Mouse (Mus musculus): ENCODE data around the gene Cela1.

Cela1 gene

DNA sequence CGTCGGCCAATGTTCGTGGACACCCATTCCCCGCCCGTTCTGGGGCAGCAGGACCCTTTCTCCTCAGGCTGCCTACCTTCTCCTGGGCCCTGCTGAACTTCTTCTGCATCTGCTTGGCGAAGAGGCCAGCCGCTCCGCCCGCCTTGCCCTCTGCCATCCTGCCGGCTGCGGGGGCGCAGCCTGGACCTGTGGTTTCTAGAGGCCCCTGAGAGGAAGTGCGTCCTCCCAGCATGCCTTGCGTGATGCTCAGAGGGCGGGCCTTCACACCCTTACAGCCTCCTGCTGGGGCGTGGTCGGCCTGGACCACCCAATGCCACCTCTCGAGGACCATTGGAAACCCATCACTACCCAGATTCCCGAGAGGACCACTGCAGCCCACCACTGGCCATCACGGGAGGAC is 18.4 kb downstream of the Cela1 start, which contains the start of gene Bin2:
Bin2 (minus strand) TSS at position 217 of the 400 bp plus-strand sequence.
- DNase-seq (ENCODE audit: low spot score) = peak; percentile 72

DNA sequence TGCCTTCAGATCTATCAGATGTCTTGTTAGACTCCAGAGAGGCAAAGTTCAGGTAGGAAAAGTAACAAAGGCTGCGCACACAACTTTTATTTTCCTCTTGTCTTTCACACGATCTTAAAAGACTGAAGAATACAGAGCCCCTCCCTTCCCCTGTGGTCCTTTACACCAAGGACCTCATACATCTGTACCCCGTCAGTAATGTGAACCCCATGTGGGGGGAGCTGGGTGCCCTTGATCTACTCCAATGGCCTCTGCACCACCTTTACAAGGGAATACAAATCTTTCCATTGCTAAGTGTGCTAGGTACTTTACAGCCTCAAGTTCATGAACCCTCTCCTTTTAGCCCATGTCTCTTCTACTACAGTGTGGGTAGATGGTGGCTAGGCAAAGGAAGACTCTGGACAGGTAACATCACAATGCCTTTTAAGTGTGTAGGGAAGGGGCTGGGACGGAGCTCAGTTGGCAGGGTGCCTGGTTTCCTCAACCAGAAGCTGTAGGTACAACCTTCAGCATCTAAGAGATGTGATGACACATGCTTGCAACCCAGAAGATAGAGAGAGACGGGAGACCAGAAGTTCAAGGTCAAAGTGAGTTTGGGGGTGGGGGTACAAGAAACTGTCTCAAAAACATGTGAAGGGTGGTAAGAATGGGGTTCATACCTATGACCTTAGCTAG is 19.7 kb downstream of the Cela1 start:
- DNase-seq (ENCODE audit: low spot score) = no peak

DNA sequence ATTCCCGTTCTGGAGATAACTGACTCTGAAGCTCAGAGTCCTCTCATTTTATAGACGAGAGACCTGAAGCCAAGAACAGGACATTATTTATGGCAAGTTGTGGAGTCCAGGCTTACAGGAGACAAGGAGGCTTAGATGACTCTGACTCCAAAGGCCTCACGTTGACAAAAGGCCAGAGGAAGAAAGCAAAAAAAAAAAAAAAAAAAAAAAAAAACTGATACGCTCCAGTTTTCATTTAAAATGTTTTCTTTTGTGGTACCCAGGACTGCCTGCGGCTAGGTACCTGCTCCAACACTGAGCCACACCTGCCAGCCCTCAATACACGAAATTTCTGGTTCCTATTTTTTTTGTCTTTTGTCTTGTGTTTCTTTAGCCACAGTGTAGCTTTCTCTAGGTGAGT is 20.3 kb downstream of the Cela1 start:
- no peak for DNase-seq (ENCODE audit: low spot score)

DNA sequence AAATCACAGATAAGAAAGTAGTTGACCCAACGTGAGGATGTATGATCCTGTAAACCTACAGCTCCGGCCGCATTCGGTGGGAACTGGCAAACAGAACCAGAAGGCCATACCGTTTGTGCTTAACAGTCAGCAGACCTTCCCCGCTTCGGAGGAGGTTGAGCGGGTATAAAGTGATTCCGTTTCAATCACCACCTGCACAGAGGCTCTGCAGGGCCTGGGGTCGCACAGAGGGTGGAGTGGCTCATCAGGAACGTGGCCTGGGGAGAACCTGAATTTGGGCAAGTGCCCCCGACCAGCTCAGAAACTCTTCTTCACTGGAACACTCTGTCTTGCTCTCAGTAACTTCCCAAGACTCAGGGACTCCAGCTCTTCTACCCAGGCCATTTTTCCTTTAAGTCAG is 20.9 kb downstream of the Cela1 start:
- no peak for DNase-seq (ENCODE audit: low spot score)

DNA sequence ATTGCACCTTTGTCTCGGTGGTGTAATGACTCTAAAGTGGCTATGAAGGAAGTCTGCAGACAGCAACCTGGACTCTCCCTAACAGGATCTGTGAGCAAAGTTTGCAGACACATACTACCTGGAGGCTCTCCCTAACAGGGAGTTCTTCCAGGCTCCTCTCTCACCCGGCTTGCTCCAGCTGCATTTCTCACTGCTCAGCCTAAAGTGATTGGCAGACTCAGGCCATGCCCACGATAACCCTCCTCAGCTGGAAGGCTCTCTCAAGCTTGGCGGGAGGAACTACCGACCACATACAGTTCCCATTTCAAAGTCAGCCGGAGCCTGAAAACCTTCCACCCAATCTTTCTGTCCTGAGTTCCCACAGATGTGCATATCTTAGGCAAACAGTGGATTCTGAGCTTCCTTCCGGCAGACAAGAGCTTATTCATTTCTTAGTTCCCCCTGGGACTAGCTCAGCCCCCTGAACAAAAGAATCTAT is 21.5 kb downstream of the Cela1 start:
- DNase-seq (ENCODE audit: low spot score) = peak; percentile 39

DNA sequence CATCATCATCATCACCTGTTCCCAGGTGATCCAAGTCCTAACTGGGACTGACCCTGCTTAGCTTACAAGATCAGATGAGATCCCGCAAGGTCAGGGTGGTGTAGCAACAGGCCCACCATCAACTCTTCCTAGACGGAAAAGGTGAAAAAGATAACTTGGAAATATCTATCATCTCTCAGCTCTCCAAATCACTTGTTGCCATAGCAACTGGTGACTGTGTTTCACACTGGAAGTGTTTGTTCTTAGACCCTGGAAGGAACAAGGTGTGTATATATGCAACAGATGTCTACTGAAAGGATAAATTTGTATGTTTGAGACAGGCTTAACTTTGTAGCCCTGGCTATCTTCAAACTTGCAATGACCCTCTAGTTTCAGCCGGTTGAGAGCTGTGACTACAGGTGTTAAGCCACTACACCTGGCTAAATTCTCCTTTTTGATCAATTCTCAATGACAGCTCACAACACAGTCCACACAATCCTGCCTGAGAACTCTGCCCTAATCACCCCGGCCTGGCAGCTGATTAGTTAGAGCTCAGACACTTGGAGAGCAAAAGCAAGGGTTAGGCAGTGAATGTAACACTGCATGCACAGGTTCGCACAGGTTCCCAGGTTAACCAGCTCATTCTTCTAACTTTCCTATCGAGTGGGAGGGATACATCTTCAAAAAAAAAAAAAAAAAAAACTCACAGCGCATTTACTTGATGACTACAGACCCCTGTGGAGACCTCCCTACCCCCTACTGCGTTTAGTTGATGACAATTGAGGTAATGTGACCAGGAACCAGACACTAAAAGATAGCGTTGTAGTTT is 22.1 kb downstream of the Cela1 start:
- no peak for DNase-seq (ENCODE audit: low spot score)

DNA sequence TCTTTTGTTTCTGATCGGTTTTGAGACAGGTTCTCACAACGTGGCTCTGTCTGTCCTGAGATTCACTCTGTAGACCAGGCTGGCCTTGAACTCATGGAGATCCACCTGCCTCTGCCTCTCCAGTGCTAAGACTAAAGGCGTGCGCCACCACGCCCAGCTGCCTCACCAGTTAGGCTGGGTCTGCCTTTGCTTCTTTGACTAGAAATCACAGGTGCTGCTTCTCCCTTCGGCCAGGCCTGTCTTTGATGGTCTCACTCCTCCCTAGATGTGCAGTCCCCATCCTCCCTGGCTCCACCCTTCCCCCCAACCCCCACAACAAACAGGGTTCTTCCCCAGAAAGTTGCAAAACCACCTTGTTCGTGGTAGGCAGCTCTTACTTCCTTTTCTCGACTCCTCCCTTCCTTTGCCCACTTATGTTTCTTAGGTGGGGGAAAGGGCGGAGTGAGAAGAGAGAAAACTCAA is 22.9 kb downstream of the Cela1 start:
- DNase-seq (ENCODE audit: low spot score) = peak; percentile 78

DNA sequence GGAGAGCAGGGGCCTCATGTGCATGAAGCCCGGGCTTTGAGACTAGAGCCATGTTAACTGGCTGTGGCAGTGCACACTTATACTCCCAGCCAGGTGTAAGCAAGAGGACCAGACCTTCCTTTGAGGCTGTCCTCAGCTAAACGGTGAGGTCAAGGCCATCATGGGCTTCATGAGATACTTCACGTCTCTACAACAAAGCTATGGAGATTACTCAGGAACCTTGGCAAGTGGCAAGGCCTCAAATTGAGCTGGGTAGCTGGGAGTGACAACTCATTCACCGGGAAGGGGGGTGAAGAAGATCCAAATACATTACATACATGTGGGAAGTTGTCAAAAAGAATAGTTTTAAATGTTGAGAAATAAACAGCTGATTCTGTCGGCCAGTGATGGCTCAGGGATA is 26.9 kb downstream of the Cela1 start:
- no peak for DNase-seq (ENCODE audit: low spot score)

DNA sequence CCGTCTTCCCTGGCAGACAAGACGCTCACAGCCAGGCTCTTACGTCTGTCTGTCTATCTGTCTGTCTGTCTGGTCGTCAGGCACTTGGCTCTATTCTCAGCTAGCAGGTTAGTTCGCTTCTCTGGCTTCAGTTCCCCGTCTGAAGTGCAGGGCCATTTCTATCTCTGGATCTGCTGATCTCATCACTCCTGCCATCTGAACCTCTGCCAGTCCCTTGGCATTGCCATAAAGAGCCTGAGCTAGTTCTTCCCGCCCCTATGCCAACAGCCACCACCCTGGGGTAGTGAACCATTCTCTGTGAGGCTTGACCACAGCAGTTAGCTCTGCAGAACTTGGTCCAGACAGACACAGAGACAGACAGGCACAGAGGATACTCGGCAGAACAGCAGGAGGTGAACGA is 27.4 kb downstream of the Cela1 start:
- DNase-seq (ENCODE audit: low spot score) = no peak

DNA sequence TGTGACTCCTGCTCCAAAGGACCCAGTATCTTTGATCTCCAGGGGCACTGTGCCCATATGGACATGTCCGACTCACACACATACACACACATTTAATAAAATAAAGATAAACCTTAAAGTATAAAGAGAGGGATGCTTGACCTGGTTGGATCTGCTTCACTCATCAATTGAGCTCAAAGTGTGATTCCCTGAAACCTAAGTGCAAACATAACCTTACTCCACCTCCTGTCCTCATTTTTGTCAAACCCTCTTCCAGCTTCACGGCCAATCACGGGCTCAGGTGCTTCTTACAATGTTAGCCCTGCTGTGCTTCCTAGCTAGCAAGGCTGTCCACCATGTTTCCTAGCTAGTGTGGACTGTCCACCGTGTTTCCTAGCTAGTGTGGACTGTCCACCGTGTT is 32.5 kb downstream of the Cela1 start:
- DNase-seq (ENCODE audit: low spot score) = no peak

DNA sequence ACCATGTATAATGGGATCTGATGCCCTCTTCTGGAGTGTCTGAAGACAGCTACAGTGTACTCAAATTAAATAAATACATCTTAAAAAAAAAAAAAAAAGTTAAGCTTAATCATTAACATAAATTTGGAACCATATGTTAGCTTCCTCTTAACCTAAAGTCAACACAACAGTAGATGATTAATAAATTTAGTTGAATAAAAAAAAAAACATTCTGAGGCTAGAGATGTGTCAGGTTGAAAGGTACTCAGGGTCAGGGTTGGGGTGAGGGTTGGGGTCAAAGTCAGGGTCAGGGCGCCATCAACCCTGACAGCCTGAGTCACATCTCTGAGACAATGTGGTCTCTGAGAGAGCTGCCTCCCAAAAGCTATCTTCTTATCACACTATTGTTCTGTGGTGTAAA is 33.5 kb downstream of the Cela1 start:
- DNase-seq (ENCODE audit: low spot score) = no peak

DNA sequence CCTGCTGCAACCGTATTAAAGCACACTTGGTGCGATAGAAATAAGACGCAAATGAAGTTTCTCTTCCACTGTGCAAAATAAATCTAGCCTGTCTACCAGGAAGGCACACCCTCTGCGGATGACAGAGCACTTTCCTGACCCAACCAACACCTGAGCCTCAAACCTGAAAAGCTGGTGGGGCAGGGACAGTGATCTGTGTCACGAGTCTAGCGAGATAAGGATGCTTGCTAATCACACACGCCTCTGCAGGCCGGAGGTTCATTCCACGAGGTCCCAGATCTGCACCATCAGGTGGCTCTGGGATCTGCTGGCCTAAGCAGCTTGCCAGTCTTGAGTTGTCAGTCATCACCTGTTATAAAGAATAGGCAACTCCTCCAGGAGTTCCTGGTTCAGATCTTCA is 36.1 kb downstream of the Cela1 start:
- DNase-seq (ENCODE audit: low spot score) = no peak

DNA sequence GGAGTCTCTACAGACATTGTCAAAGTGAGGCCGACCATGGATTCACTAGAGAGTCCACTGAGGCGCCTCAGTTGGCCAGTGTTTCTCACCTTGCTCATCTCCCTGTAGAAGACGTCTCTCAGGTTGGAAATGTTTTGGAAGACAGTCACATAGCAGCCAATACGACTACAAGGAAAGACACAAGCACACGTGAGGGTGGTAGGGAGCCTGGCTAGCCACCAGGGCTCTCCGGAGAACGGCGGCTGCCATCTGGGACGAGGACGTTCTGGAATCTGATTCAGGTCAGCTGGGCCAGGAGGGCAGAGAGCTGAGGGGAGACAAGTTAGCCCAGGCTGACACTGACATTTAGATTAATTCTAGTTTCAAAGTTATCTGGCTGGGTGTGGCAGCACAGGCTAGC is 37.6 kb downstream of the Cela1 start:
- no peak for DNase-seq (ENCODE audit: low spot score)

DNA sequence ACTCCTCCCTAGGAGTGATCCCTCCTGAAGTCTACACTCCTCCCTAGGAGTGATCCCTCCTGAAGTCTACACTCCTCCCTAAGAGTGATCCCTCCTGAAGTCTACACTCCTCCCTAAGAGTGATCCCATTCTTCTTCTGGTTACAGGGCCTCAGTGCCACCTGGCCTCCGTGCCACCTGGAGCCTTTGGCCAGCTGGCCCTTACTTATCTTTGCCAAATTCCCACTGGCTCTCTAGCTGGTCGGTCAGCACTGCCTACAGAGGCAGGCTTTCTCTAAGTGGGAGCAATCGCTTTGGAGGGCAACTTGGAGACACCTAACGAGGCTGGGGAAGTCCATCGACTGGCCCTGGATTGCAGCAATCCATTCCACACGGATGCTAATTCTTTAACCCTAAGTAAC is 41.6 kb downstream of the Cela1 start:
- DNase-seq (ENCODE audit: low spot score) = no peak

DNA sequence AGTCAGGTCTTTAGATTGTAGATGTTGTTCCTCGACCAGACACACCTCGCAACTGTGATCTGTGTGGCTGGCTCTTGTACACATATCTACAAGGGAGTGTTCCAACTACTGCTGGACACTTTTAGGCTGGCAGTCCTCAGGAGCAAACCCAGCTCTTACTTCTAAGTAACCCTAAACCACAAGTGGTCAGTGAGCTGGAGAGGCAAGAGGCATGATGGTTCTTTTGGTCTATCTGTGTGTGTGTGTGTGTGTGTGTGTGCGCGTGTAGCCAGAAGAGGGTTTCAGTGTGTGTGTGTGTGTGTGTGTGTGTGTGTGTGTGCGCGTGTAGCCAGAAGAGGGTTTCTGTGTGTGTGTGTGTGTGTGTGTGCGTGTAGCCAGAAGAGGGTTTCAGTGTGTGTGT is 45.3 kb downstream of the Cela1 start:
- no peak for DNase-seq (ENCODE audit: low spot score)

DNA sequence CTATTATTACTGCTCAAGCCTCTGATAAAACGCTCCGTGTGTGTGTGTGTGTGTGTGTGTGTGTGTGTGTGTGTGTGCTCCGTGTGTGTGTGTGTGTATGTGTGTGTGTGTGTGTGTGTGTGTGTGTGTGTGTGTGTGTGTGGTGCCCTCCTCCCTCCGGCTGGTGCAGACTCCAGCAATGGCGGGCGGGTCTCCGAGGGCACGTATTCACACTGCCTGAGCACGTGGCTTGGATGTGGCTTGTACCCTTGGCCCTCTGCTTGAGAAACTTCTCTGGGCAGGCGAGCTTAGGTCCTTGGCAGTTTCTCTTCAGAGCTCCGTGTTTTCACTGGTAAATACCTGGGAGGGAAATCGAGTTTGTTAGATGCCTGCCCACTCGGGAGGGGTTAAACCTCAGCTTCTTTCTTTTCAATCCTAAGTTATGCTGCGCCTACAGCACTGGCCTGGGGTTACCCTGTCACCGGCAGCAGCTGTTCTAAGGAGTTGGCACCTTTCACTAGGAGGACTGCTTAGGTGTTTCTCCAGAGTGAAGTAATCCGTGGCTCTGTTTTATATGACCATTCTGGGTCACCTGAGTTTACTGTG is 46.4 kb downstream of the Cela1 start:
- DNase-seq (ENCODE audit: low spot score) = no peak

DNA sequence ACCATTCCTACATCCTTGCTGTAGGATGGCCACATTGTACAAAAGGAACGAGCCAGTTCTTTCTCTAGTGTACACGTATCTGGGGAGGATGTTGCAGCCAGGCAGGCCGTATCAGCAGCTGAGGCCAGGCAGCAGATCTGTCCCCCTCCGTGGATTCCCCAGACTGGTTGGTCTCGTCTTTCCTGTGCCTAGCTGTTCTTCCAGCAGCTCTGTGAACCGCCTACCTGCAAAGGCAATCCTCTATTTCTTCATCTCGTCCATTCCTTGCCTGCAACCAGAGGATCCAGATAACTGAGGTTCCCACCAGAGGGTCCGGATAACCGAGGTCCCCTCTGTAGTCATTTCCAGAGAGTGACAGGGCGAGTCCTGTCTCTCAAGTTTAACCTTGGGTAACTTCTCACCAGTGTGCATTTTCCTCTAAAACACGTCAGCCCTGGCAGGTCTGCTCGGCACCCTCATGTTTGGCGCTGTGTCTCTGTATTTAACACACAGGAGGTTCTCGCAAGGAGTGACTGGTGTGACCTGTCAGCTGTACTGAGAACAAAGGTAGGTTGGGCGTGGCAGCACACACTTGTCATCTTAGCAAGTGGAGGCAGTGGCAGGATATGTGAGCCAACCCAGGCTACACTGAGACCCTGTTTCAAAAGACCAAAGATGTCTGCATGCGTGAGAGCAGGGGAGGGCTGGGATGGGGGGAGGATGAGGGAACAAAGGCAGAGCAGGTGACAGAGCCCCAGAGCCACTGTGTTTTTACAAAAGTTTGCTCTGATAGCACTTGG is 47.6 kb downstream of the Cela1 start:
- DNase-seq (ENCODE audit: low spot score) = no peak

DNA sequence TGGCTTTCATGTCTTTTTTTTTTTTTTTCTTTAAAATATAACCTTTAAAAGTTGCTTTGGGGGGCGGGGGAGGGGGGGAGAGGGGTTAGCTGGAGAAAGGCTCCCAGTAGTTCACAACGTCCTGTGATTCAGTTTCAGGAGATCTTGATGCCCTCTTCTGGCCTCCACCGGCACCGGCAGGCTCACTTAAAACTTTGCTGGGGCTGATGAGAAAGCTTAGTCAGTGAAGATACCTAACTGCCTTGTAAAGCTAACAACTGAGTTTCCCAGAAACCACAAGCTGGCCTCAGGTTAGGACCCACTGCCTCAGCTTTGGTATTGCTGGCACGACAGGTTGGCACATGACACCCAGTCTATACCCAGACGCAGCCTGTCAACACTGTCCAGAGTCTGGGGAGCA is 50.1 kb downstream of the Cela1 start:
- peak; percentile 59 for DNase-seq (ENCODE audit: low spot score)

DNA sequence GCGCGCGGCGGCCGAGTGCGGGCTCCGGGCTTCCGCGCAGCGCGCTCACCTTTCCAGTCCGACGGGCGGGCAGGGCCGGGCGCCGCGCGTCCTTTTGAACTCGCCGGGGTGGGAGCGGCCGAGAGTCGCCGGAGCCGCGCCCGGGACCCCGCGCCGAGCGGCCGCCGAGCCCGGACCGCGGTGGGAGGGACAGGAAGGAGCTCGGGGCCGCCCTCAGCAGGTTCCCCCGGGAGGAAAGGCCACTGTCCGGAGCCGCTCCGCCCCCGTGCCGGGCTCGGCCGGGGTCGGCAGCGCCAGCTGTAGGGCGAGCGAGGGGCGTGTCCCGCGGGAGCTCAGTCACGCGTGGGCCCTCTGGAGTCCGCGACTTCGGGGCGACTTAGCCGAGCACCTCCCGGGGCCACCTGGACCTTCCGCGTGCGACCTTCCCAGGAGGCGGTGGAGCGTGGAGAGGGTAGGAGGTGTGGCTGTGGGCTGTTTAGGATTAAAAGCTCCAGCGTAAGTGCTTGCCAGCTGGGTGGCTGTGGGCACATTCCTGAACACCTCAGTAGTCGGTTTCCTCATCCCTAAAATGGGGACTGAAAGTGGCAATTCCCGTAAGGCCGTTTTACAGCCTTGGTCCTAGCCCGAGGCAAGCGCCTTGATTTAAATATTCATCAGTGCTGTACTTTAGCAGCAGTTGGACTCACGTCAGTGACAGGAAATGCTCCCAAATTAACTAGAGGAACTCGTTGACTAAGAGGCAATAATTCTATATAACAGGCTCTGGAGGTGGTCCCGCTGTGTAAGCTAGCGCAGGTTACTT is 50.8 kb downstream of the Cela1 start, which contains the start of gene Smagp:
Smagp (minus strand) TSS at position 241 of the 802 bp plus-strand sequence.
- DNase-seq (ENCODE audit: low spot score) = peak; percentile 54

DNA sequence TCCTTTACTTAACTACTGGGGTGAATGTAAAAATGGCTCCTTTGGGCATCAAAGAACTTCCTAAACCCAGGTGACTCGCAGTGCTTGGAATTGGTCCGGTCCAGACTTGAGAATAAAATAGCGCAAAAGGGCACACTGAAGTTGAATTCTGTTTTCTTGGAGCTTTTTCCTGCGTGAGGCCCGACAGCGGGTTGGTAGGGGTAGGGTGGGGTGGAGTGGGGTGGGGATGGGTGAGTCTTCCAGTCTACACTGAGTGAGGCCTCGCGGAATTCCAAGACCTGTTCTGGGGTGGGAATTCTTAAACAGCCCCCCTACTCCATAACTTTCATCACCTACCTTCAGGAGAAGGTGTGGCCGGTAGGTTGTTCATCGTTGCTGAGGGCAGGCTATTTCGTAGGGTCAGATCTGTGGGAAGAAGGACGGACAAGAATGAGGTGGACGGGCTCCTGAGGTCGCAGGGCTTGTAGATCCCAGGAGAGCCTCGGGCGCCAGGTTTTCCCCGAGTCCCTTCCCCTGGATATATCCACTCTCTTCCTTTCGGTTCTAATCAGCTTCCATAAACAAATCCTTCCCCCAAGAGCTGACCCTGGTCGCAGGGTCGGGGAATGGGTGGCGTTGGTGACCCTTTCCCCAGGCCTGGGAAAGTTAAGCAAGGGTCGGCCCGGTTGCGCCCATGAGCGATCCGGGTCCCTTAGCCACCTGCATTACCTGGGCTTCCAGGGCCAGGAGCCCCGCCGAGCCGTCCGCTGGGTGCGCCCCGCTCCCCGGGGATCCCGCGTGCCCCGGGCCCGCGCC is 51.7 kb downstream of the Cela1 start:
- DNase-seq (ENCODE audit: low spot score) = no peak

Measured in lung, postnatal 25 days (tissue).